Mouse (Mus musculus) fat pad, adult 2 months (tissue): ENCODE results near the gene Zswim5.
"Not testable (repeated sequence)": the region's sequence is repeated elsewhere in the genome, so short reads cannot be mapped to it uniquely, and the experiment has no call there.

ENCODE experiments used
- DNase-seq: peaks from one replicate; pipeline ENCODE4 v3.0.0-alpha.2; 2011; ENCODE audit warnings: low read depth, low spot score; ENCODE audit errors: extremely low read depth

Zswim5 gene

GRCm38 (mm10) chr4:116876995-116877728 is at the start of gene Zswim5:
TSS of gene Zswim5 (plus strand) at chr4:116877376.
- DNase-seq = no peak

- DNase-seq = no peak
Observed at GRCm38 (mm10) chr4:116827819-116828218, 49.4 kb upstream of the Zswim5 start.

DNA sequence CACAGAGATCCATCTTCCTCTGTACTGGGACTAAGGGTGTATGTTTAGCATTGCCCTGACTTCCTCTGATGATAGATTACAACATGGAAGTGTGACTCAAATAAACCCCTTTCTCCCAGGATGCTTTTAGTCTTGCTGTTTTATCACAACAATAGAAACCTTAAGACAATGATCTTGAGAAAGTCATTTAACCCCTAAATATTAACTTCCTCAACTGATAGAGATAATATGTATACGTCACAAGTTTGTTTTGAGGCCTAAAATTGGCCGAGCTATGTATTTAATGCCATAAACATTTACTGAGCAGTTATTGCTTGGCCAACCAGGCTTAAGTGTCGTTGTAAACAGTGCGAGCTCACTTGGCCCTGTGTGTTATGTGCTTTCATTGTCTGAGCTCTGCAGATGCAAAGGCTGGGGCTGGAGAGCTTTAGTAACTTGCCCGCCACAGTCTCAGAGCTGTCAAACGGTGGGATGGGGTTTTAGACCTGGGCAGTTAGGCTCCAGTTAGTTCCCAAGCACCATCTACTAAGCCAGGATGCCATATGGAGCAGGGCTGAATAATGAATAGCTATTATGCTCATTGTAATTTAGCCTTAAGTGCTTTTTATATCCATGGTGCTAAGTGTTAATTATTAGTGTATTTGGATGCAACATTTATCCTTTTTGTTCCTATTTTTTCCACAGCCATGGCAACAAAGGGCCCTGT is 47.7 kb upstream of the Zswim5 start:
- DNase-seq = no peak

GRCm38 (mm10) chr4:116830070-116830368 is 47.2 kb upstream of the Zswim5 start:
- DNase-seq = no peak

DNA sequence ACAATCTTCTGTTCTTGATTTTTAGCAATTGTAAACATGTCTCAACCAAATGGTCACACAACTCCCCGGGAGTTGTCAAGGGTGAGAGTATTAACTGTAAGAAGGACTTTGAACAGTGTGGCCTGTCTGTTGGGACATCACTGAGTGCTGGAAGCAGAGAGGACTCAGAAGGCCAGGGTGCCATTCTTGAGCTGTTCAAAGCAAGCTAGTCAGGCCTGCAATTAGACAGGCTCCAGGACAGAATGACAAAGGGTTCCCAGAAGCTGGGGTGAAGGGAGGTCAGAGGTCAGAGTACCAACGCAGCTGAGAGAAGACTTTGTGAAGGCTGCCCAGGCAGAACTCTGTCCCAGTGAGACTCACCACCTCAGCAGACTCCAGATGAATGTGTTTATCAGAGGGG is 38.2 kb upstream of the Zswim5 start:
- no peak for DNase-seq

DNA sequence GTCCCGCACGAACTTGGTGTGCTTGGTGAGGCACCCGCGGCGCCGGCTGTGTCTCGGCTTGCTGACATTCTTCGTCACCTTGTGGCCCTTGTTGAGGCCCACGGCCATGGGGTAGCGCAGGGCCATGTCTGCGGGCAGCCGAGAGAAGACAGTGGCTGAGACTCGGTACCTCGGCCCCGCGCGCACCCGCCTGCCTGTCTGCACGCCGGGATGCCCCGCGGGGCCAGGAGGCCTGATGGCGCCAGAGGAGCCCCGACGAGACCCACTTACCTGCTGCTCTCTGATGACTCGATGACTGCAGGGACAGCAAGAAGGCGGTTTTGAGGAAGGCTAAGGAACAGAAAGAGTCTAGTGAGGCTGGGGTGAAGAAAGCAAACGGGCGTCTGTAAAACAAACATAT is 37.1 kb upstream of the Zswim5 start:
- not testable (repeated sequence) for DNase-seq

DNA sequence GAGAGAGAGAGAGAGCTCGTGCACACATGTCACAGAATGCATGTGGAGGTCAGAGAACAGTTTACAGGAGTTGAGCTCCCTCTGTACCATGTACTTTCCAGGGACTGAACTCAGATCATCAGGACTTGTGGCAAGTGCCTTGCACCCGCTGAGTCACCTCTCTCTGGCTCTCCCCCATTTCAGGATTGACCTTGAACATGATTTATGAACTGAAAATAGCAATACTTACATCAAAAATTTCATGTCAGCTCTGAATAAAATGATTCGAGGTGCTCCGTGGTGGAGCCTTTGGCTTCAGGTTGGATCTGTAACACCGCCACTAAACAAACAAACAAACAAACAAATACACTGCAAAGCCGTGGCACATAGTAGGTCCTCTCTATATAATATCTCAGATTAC is 36.3 kb upstream of the Zswim5 start:
- no peak for DNase-seq

DNA sequence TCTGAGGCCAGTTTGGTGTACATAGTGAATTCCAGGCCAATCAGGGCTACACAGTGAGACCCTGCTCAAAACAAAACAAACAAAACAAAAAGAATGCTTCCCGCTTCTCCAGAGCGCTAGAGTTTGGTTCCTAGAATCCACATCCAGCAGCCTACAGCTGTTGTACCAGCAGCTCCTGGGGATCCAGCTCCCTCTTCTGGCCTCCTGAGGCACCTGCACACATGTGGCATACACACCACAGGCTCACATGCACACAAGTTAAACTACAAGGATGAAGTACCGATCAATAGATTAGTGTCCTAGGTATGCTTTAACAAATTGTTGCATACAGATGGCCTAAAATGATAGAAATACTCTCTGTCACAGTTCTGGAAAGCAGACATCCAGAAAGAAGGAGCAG is 32.9 kb upstream of the Zswim5 start:
- no peak for DNase-seq

DNA sequence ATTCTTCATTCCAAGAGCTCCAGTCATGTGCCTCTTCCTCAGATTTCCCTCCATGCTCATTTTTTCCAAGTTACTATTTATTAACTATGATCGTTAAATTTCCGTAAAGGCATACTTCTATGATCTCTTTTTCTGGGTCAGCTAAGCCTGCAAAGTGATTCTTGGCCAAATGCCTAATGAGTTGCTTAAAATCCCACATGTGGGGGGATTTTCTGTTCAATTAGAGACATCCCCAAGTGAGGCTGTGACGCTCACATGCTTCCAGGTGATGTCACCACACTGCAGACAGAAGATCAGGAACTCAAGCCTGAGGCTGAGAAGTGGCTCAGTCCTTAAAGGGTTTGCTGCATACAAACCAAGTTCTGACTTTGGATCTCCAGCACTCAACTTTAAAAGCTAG is 27.3 kb upstream of the Zswim5 start:
- no peak for DNase-seq

DNA sequence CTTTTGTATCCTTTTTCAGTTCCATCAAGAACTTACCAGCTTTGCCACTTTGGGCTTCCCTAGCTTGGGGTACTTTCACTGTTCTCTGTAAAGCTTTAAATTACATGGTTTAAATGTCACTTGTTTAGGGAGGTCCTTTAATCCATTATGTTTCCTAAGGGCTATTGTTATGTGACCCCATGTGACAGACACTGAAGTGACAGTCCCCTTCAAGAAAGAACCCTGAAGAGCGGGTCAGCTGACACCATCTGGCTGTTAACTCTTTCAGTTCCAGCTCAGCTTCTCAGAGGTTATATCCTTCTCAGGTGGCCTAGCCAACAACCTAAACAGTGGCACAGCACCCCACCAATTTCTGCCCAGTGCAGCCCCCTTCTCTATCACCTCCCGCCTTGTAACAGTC is 22.9 kb upstream of the Zswim5 start:
- no peak for DNase-seq

- DNase-seq = no peak
Observed at GRCm38 (mm10) chr4:116857203-116857602, 20.0 kb upstream of the Zswim5 start.

- DNase-seq = no peak
Observed at GRCm38 (mm10) chr4:116859711-116860110, 17.5 kb upstream of the Zswim5 start.

DNA sequence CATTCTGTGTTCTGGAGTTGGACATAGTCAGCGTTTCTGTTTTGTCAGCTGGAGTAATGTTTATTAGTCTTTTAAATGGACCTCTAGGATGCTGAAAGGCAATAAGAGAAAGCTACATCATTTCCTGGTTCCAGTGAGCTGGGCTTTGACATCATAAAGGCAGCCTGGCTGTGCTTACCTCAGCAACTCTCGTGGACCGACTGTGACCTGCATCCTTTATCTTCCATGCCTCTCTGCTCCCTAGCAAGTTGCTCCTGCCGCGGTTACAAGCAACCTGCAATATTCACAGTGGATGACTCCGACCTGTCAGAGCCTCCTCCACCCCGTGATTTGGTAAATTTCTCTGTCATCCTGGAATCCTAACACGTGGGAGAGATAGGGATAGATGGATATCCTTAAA is 15.2 kb upstream of the Zswim5 start:
- DNase-seq = no peak

GRCm38 (mm10) chr4:116869898-116870297 is 7.3 kb upstream of the Zswim5 start:
- no peak for DNase-seq

DNA sequence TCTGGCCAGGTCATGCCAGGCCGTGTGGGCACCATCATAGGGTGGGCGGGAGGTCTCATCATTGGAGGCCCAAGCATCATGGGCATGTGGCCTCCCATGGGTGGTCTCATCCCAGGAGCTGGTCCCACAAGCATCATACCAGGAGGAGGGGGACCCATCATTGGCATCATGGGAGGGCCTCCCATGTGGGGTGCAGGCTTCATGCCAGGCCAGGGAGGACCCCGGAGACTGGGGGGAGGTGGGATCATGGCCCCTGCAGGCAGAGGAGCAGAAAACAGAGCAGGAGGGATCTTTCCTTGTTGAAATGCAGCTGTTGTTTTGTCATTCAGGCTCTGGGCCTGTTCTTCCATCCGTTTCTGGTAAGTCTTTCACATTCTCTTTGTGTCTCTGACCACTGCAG is 2.6 kb upstream of the Zswim5 start:
- DNase-seq = no peak

GRCm38 (mm10) chr4:116876630-116876994 is 564 bp upstream of the Zswim5 start:
- DNase-seq = no peak

DNA sequence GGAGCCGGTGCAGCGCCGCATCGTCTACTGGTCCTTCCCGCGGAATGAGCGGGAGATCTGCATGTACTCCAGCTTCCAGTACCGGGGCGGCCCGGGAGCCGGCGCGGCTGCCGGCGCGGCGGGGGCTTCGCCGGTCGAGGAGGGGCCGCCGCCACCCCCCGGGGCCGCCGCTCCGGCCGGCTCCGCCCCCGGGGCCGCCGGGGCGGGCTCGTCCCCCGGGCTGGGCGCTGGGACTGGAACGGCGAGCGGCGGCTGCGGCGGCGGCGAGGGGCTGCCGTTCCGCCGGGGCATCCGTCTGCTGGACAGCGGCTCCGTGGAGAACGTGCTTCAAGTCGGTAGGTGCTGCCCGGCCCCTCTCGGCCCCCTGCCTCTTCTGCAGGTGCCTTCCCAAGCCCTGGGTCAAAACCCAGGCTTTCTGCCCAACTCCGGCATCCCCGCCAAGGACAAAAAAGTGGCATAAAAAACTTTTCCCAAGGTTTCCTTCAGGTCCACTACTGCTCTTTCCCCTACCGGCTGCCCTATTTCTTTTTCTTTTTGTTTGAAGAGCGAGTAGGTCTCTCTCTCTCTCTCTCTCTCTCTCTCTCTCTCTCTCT is 649 bp downstream of the Zswim5 start:
- no peak for DNase-seq

DNA sequence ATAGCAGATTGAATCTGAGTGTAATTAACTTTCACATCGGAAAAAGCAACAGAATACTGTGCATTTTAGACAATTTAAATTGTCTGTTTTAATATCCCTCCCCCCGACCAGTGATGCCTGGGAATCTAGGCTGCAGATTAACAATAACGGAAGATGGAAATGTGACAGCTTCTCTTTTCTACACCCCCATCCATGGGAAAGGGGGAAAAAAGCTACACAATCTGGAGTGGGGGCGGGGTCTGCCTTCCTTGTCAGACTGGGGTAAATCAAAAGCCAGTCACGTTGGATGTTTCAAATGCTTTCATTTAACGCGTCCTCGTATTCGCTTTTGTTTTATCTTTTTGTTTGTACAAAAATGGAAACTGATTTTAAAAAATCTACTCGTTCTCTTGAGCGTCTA is 1.3 kb downstream of the Zswim5 start:
- DNase-seq = no peak

DNA sequence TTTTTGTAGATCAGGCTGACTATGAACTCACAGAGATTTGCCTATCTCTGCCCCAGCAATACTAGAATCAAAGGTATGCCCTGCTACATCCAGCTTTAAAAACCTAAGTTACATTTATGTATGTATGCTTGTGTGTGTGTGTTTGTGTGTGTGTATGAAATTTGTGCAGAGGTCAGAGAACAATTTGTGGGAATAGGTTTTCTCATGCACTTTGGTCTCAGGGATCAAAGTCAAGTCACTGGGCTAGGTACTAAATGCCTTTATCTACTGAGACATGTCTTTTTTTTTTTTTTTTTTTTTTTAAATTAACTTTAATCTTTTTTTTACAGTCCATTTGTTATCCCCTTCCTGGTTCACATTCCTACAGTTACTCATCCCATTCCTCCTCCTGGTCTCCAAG is 5.5 kb downstream of the Zswim5 start:
- DNase-seq = no peak

- no peak for DNase-seq
Observed at GRCm38 (mm10) chr4:116894200-116895080, 17.3 kb downstream of the Zswim5 start.

GRCm38 (mm10) chr4:116910489-116911181 is 33.5 kb downstream of the Zswim5 start:
- DNase-seq = no peak
